Mouse (Mus musculus) CH12.LX (cell line): ENCODE measurements around the gene Capn1. TPM values are rescaled to one million over a fixed set of nuclear protein-coding genes. Genes with fewer than 3 reads are reported as not detected.

Experiments
- DNase-seq: peaks from one replicate; pipeline ENCODE4 v3.0.0-alpha.2; 2013; ENCODE audit errors: extremely low read depth
- H3K27ac ChIP-seq: 2 replicates; pipeline ENCODE4 v1.5.1; 2012; ENCODE audit warnings: low read depth, mild to moderate bottlenecking, control low read depth, moderate library complexity; ENCODE audit not compliant: insufficient read depth
- H3K27me3 ChIP-seq: replicated peaks from 2 replicates; pipeline ENCODE3; 2012; ENCODE audit warnings: inconsistent platforms
- H3K36me3 ChIP-seq, 2 experiments: replicated peaks in 1 of 2; 2 replicates each; pipeline versions ENCODE3 to v1.6.1; 2012; ENCODE audit warnings: inconsistent platforms in 1 of 2, low read length in 1 of 2, mild to moderate bottlenecking in 1 of 2, mixed read lengths in 1 of 2, moderate library complexity in 1 of 2; ENCODE audit not compliant: control insufficient read depth in 1 of 2, insufficient read depth in 1 of 2
- H3K4me1 ChIP-seq, 2 experiments: 2 replicates each; pipeline ENCODE4 v1.6.1; 2012; ENCODE audit warnings: inconsistent platforms in 1 of 2, moderate library complexity in 1 of 2; ENCODE audit not compliant: insufficient read depth in 2 of 2, control insufficient read depth in 1 of 2
- H3K4me2 ChIP-seq: 2 replicates; pipeline ENCODE4 v1.6.1; 2012; ENCODE audit warnings: low read depth, mild to moderate bottlenecking, control low read depth; ENCODE audit not compliant: poor library complexity, insufficient read depth, severe bottlenecking
- H3K4me3 ChIP-seq, 3 experiments: fragments of 150-350 bp in 1 of 3; sonication (generic) in 1 of 3; replicated peaks in 1 of 3; 2 replicates each; pipeline versions ENCODE3 to v1.5.1; 2011 to 2012; ENCODE audit warnings: low read depth in 2 of 3, low read length in 2 of 3, mild to moderate bottlenecking in 2 of 3, moderate library complexity in 2 of 3, control low read depth in 1 of 3, improper control_type of control experiment in 1 of 3, inconsistent platforms in 1 of 3, mixed read lengths in 1 of 3; ENCODE audit not compliant: poor library complexity in 1 of 3
- H3K79me2 ChIP-seq: replicated peaks from 2 replicates; pipeline ENCODE4 v1.6.1; 2012; ENCODE audit warnings: mild to moderate bottlenecking, moderate library complexity; ENCODE audit not compliant: control insufficient read depth, poor library complexity, insufficient read depth, severe bottlenecking; ENCODE audit errors: extremely low read depth
- H3K9ac ChIP-seq: 2 replicates; pipeline ENCODE4 v1.6.1; 2012; ENCODE audit warnings: low read depth, mild to moderate bottlenecking, control low read depth, moderate library complexity; ENCODE audit not compliant: insufficient read depth
- H3K9me3 ChIP-seq: replicated peaks from 2 replicates; pipeline ENCODE3; 2012; ENCODE audit warnings: low read length, inconsistent platforms, mixed read lengths
- BHLHE40 ChIP-seq: IDR thresholded peaks from 2 replicates; pipeline ENCODE4 v1.6.1; 2011; ENCODE audit warnings: mild to moderate bottlenecking, low read depth, low read length, improper control_type of control experiment
- CHD1 ChIP-seq: IDR thresholded peaks from 2 replicates; pipeline ENCODE4 v1.6.1; 2012; ENCODE audit warnings: low read depth, low read length, improper control_type of control experiment, inconsistent platforms
- CHD2 ChIP-seq: IDR thresholded peaks from 2 replicates; pipeline ENCODE4 v1.6.1; 2011; ENCODE audit warnings: low read length, improper control_type of control experiment
- E2F4 ChIP-seq: IDR thresholded peaks from 2 replicates; pipeline ENCODE4 v1.6.1; 2011; ENCODE audit warnings: low read depth, low read length, improper control_type of control experiment; ENCODE audit not compliant: insufficient replicate concordance
- EP300 ChIP-seq: IDR thresholded peaks from 2 replicates; pipeline ENCODE4 v1.6.1; 2011; ENCODE audit warnings: low read length, improper control_type of control experiment
- ETS1 ChIP-seq: conservative IDR thresholded peaks from 2 replicates; pipeline ENCODE4 v1.6.1; 2012; ENCODE audit warnings: low read depth, mild to moderate bottlenecking, inconsistent platforms, low read length, improper control_type of control experiment, moderate library complexity
- IRF4 ChIP-seq: IDR thresholded peaks from 2 replicates; pipeline ENCODE4 v1.6.1; 2014; ENCODE audit warnings: low read depth, mild to moderate bottlenecking, inconsistent platforms, low read length, improper control_type of control experiment
- JUN ChIP-seq: IDR thresholded peaks from 2 replicates; pipeline ENCODE4 v1.6.1; 2011; ENCODE audit warnings: low read depth, mild to moderate bottlenecking, low read length, improper control_type of control experiment, moderate library complexity; ENCODE audit not compliant: insufficient read depth
- MAFK ChIP-seq: IDR thresholded peaks from 2 replicates; pipeline ENCODE4 v1.6.1; 2011; ENCODE audit warnings: low read length, improper control_type of control experiment; ENCODE audit not compliant: insufficient replicate concordance
- MAX ChIP-seq: IDR thresholded peaks from 2 replicates; pipeline ENCODE4 v1.6.1; 2011; ENCODE audit warnings: low read length, improper control_type of control experiment
- MAZ ChIP-seq: IDR thresholded peaks from 2 replicates; pipeline ENCODE4 v1.6.1; 2012; ENCODE audit warnings: low read depth, mild to moderate bottlenecking, inconsistent platforms, low read length, improper control_type of control experiment, moderate library complexity
- MEF2A ChIP-seq: IDR thresholded peaks from 2 replicates; pipeline ENCODE4 v1.6.1; 2014; ENCODE audit warnings: low read depth, mild to moderate bottlenecking, inconsistent platforms, low read length, improper control_type of control experiment, borderline replicate concordance
- NELFE ChIP-seq: IDR thresholded peaks from 2 replicates; pipeline ENCODE4 v1.6.1; 2011; ENCODE audit warnings: low read depth, low read length, improper control_type of control experiment
- NRF1 ChIP-seq: IDR thresholded peaks from 2 replicates; pipeline ENCODE4 v1.6.1; 2014; ENCODE audit warnings: low read depth, mild to moderate bottlenecking, inconsistent platforms, low read length, improper control_type of control experiment, moderate library complexity
- RAD21 ChIP-seq: IDR thresholded peaks from 2 replicates; pipeline ENCODE4 v1.6.1; 2011; ENCODE audit warnings: low read depth, mild to moderate bottlenecking, low read length, improper control_type of control experiment, moderate library complexity
- RCOR1 ChIP-seq: conservative IDR thresholded peaks from 2 replicates; pipeline ENCODE4 v1.6.1; 2012; ENCODE audit warnings: low read depth, mild to moderate bottlenecking, inconsistent platforms, low read length, improper control_type of control experiment
- SIN3A ChIP-seq: IDR thresholded peaks from 2 replicates; pipeline ENCODE4 v1.6.1; 2012; ENCODE audit warnings: low read length, improper control_type of control experiment, inconsistent platforms
- SMC3 ChIP-seq: IDR thresholded peaks from 2 replicates; pipeline ENCODE4 v1.6.1; 2011; ENCODE audit warnings: low read depth, low read length, improper control_type of control experiment
- TBP ChIP-seq: conservative IDR thresholded peaks from 2 replicates; pipeline ENCODE4 v1.6.1; 2011; ENCODE audit warnings: low read depth, low read length, improper control_type of control experiment
- TCF12 ChIP-seq: IDR thresholded peaks from 2 replicates; pipeline ENCODE4 v1.6.1; 2014; ENCODE audit warnings: low read depth, mild to moderate bottlenecking, inconsistent platforms, low read length, improper control_type of control experiment
- UBTF ChIP-seq: IDR thresholded peaks from 2 replicates; pipeline ENCODE4 v1.6.1; 2012; ENCODE audit warnings: low read depth, mild to moderate bottlenecking, inconsistent platforms, low read length, improper control_type of control experiment, moderate library complexity
- USF1 ChIP-seq: IDR thresholded peaks from 2 replicates; pipeline ENCODE4 v1.6.1; 2014; ENCODE audit warnings: low read depth, mild to moderate bottlenecking, inconsistent platforms, low read length, improper control_type of control experiment
- ZC3H11A ChIP-seq: IDR thresholded peaks from 2 replicates; pipeline ENCODE4 v1.6.1; 2012; ENCODE audit warnings: low read depth, mild to moderate bottlenecking, inconsistent platforms, low read length, improper control_type of control experiment
- ZKSCAN1 ChIP-seq: IDR thresholded peaks from 2 replicates; pipeline ENCODE4 v1.6.1; 2012; ENCODE audit warnings: low read depth, inconsistent platforms, low read length, improper control_type of control experiment, borderline replicate concordance
- ZMIZ1 ChIP-seq: IDR thresholded peaks from 2 replicates; pipeline ENCODE4 v1.6.1; 2012; ENCODE audit warnings: low read depth, mild to moderate bottlenecking, inconsistent platforms, low read length, improper control_type of control experiment
- dilution Hi-C: fragments of 300-500 bp; cut with MboI; formaldehyde crosslinking; loops from 2 replicates; pipeline ENCODE4 v1.14.3; 2020; ENCODE audit warnings: low sequenced_read_pairs; ENCODE audit not compliant: extremely low pct_unique_long_range_greater_than_20kb, extremely low pct_ligation_motif_present
- in situ Hi-C: fragments of 300-500 bp; cut with MboI; formaldehyde crosslinking; loops from 3 replicates; pipeline ENCODE4 v1.14.3; 2019; ENCODE audit warnings: low sequenced_read_pairs, low pct_ligation_motif_present, low pct_unique_long_range_greater_than_20kb, mixed read lengths
- polyA plus RNA-seq: library from polyadenylated mRNA; unstranded; fragments of >175 nt; gene quantifications from 2 replicates; pipeline ENCODE4 v1.2.1, GENCODE M21; 2012; ENCODE audit warnings: low read depth; ENCODE audit not compliant: insufficient read length
- total RNA-seq, 2 experiments: library from RNA; depleted of rRNA; stranded (reverse); fragments of 300-350 nt in 1 of 2; fragments of >200 nt in 1 of 2; gene quantifications; 2 replicates each; pipeline ENCODE4 v1.2.3; 2012 to 2014

Gene Capn1
- total and polyA plus RNA-seq, 3 experiments, result 20.0 to 42.9 (median 40.2) TPM

GRCm38 (mm10) chr19:5952071-5952691 lies 63.5 kb downstream of the Capn1 start:
- no peaks in the 10 kb centered on the region for H3K9me3 ChIP-seq
- dilution Hi-C loops, result no loop called here
- H3K4me1 ChIP-seq, result peaks cover 0 to 8% of the 10 kb centered on the region in 2 experiments; a peak in 1 of 4 replicates
- in situ Hi-C loops, result no loop called here
- H3K79me2 ChIP-seq, result no peaks in the 10 kb centered on the region
- no peak overlapping the region for H3K4me3 ChIP-seq
- TF ChIP-seq CHD2, result no peak
- TF ChIP-seq UBTF, result no peak
- no peak for TF ChIP-seq TCF12
- no peak for TF ChIP-seq ETS1
- TF ChIP-seq SMC3, result no peak
- TF ChIP-seq CHD1, result no peak
- no peak for TF ChIP-seq JUN
- TF ChIP-seq IRF4, result no peak
- TF ChIP-seq EP300, result no peak
- TF ChIP-seq RAD21, result no peak
- no peak for TF ChIP-seq MAZ
- TF ChIP-seq TBP, result no peak
- TF ChIP-seq SIN3A, result no peak
- no peak for TF ChIP-seq E2F4
- no peak for TF ChIP-seq RCOR1
- TF ChIP-seq ZKSCAN1, result no peak
- no peak for TF ChIP-seq MAX
- TF ChIP-seq NELFE, result no peak
- TF ChIP-seq NRF1, result no peak
- no peak for DNase-seq
- H3K27ac ChIP-seq, result no peak overlapping the region
- H3K27me3 ChIP-seq, result no peaks in the 10 kb centered on the region
- H3K4me2 ChIP-seq, result no peak overlapping the region
- H3K36me3 ChIP-seq, result peaks cover 80 to 100% of the 10 kb centered on the region in 2 experiments
- no peak overlapping the region for H3K9ac ChIP-seq

- H3K9me3 ChIP-seq, result no peaks in the 10 kb centered on the region
- dilution Hi-C loops, result no loop called here
- no peak for TF ChIP-seq USF1
- no peak for TF ChIP-seq ZC3H11A
- TF ChIP-seq BHLHE40, result no peak
- no peak for TF ChIP-seq CHD1
- no peak for TF ChIP-seq MAFK
- no peak for TF ChIP-seq UBTF
- TF ChIP-seq ZMIZ1, result no peak
- TF ChIP-seq MEF2A, result no peak
- TF ChIP-seq E2F4, result no peak
- no peak for TF ChIP-seq EP300
- TF ChIP-seq NELFE, result no peak
- TF ChIP-seq, all 38 proteins: peak for 0
- Histone ChIP-seq H3K4me3 (no peak overlapping the region), H3K4me1 (peaks cover 0 to 10% of the 10 kb centered on the region in 2 experiments; a peak in 2 of 4 replicates), H3K4me2 (no peak overlapping the region), H3K27ac (no peak overlapping the region), H3K79me2 (no peaks in the 10 kb centered on the region), H3K9ac (no peak overlapping the region), H3K36me3 (peaks cover 77 to 97% of the 10 kb centered on the region in 2 experiments), H3K27me3 (no peaks in the 10 kb centered on the region)
- DNase-seq, result no peak
- in situ Hi-C loops, result no loop called here
Measured at GRCm38 (mm10) chr19:5951631-5952030, 64.1 kb downstream of the Capn1 start.
